Mouse (Mus musculus) cortical plate, adult 2 months (tissue): Measurements from ENCODE around the gene Bmp2k.

Experiments
- CTCF ChIP-seq: fragments of 200-500 bp; IDR thresholded peaks from 2 replicates; pipeline ENCODE4 v1.5.1; 2011; ENCODE audit warnings: mild to moderate bottlenecking, control low read depth, low read length; ENCODE audit not compliant: insufficient read depth; ENCODE audit errors: extremely low read depth
- POLR2A ChIP-seq: fragments of 200-500 bp; IDR thresholded peaks from 2 replicates; pipeline ENCODE4 v1.6.1; 2011; ENCODE audit warnings: mild to moderate bottlenecking, low read length, control low read depth; ENCODE audit not compliant: insufficient read depth; ENCODE audit errors: extremely low read depth

DNA sequence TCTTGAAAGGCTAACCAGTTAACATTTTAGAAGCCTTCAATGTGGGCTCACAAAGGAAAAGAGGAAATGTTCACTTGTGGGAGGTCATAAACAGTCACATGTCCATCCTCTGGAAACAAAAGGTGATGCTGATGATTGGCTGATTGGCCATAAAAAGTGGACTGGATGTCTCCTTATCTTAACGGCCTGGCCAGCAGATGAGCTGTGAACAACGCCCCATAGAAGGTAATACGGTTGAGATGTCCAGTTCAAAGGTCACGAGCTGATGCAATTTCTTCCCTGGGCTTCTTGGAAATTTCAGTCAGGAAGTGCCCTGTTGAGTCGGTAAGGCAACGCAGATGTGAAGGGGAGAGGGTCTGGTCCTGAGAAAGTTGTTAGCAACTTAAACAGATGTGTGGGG lies 28.9 kb upstream of the Bmp2k start:
- TF ChIP-seq POLR2A (no peak), CTCF (no peak)
